Mouse (Mus musculus) brown adipose tissue, adult 24 weeks (tissue): ENCODE data around the gene Srpr. TPM values are rescaled to one million over a fixed set of nuclear protein-coding genes. Genes with fewer than 3 reads are reported as not detected.
A peak's percentile ranks its signal among the peaks of the same experiment; 100 is the strongest.

Experiments used
- H3K27ac ChIP-seq: fragments of 200-500 bp; replicated peaks from 2 replicates; pipeline ENCODE4 v1.5.1; 2012; ENCODE audit warnings: low read depth, mild to moderate bottlenecking, low read length
- H3K4me1 ChIP-seq: fragments of 200-500 bp; 2 replicates; pipeline ENCODE4 v1.6.1; 2012; ENCODE audit warnings: low read length, mixed read lengths; ENCODE audit not compliant: control insufficient read depth, insufficient read depth, insufficient read length
- H3K4me3 ChIP-seq: fragments of 200-500 bp; 2 replicates; pipeline ENCODE4 v1.5.1; 2012; ENCODE audit warnings: low read depth, mild to moderate bottlenecking, low read length, moderate library complexity; ENCODE audit not compliant: insufficient read depth
- polyA plus RNA-seq: library from polyadenylated mRNA; stranded (reverse); fragments of >200 nt; gene quantifications from 2 replicates; pipeline ENCODE4 v1.2.4, GENCODE M21; 2012; ENCODE audit not compliant: missing spikeins, insufficient read depth, insufficient read length

The Srpr gene
- polyA plus RNA-seq, 1 experiment: 71.3 TPM

DNA sequence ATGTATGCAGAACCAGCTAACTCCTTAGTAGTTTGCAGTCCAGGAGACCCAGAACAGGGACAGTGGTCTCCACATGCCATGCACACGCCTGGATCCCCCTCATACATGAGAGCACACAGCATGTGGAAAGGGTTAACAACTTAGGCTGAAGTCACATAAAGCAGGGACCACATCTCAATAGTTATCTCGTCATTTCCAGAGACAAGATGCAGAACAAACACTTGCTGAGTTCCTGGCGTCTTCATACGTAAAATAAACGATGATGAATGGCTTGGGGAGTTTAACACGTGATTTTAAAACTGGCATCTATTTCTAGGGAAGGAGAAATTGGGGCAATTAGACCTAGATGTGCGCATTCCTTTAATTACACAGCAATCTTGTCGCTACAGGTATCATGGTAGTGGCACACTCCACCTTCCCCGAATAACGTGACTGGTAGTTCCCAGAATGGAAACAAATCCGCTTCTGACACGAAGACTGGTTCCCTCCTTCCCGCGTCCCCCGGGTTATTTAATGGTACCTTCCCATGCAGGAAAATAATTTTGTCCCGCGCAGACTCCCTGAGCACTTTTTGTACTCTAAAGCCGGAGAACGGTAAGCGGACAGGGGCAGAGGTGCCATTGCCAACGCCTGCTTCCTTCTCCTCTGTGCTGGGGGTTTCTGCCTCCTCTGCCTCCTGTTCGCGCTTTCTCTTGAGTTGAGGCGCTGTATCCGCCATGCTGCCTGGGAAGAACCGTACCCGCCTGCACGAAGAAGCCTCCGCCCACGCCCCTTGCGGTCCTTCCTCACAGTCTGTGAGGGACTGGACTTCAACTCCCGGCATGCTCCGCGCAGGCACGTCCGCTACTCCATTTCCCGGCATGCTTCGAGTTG is 24.5 kb upstream of the Srpr start, which contains the start of gene Dcps:
TSS of gene Dcps (minus strand) at position 811 of the 873 bp plus-strand sequence.
- Histone ChIP-seq H3K27ac (peak within 1 kb of the TSS; percentile 88), H3K4me3 (peak within 1 kb of the TSS; percentile 80), H3K4me1 (peaks cover 3% of the 10 kb centered on the region; the same call in 1 of the 2 replicates)

- Histone ChIP-seq H3K27ac (no peak overlapping the region), H3K4me3 (peak overlapping the region; percentile 80)
These were observed 23.8 kb upstream of the Srpr start for GRCm38 (mm10) chr9:35176124-35176659.

DNA sequence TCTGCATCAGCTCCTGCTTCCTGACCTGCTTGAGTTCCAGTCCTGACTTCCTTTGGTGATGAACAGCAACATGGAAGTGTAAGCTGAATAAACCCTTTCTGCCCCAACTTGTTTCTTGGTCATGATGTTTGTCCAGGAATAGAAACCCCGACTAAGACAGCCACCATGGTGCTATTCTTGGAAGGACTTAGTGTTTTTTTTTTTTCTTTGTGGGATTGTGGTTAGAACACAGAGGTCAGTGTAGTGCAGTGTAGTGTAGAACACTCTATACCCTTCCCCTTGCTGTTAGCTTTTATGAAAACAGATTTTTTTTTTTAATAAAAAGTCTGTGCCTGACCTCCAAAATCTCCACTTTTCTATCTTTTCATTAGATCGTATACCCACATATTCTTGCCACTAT is 17.1 kb upstream of the Srpr start:
- Histone ChIP-seq H3K27ac (no peak overlapping the region), H3K4me1 (no peaks in the 10 kb centered on the region)

More at GRCm38 (mm10) chr9:35176124-35176659, 23.8 kb upstream of the Srpr start:
- H3K4me1 ChIP-seq: peaks cover 3% of the 10 kb centered on the region; the same call in 1 of the 2 replicates

DNA sequence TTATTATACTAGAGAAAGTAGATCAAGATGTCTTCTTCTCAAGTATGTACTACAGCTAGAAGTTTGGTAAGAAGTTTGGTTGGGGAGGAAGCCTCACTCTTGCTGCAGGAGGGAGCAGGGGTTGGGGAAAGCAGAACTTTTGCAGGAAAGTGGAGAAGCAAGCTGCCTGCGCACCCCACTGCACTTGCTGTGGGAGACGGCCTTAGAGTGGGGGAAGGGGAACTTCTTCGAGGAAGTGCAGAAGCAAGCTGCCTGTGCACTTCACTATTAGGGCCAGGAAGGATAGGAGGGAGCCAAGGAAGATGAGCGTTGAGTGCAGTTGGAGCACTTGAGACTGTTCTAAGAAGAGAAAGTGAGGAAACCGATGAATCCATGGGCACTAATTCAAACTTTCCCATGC is 16.6 kb upstream of the Srpr start:
- no peaks in the 10 kb centered on the region for H3K4me1 ChIP-seq
- H3K4me3 ChIP-seq: no peak overlapping the region
- no peak overlapping the region for H3K27ac ChIP-seq

More for the DNA sequence above, 17.1 kb upstream of the Srpr start:
- H3K4me3 ChIP-seq: no peak overlapping the region

DNA sequence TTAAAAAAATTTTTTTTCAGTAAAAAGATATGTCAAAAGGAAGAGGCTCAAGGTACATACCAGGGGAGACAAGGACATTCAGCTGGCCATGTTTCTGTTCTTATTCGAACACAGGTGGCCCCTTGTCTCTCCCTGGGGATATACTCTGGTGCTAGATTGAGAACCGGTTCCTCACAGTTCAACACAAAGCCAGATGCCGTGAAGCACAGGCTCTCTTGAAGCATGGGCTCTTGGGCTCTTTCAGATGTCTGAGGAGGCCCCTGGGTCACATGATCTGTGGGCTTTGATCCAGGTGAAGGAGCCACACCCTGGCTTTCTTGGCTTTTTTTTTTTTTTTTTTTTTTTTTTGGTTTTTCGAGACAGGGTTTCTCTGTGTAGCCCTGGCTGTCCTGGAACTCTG is 13.5 kb upstream of the Srpr start:
- no peak overlapping the region for H3K27ac ChIP-seq

DNA sequence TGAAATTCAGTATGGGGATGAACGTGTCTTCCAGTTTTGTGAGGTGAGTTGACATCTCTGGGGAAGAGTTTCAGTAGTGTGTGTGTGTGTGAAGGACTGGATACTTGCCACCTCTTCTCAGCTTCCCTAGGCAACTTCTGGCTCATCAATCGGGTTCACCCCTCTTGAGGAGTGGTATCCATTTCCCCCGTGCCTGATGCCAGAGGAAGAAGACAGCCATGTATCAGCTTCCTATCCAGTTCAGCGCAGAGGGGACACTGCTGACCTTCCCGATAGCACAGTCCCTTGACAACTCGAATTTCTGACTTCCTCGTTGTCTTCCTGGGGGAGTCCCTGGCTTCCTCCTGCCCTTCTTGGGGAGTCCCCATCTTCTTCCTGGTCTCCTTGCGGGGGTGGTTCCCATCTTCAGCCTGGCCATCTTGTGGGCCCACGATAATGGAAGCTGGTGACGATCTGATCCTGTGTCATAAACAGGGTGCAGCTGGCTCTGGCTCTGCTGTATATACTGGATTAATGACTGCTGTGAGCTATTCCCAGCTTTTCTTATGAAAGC is 12.5 kb upstream of the Srpr start:
- Histone ChIP-seq H3K4me3 (no peak overlapping the region), H3K4me1 (no peaks in the 10 kb centered on the region), H3K27ac (no peak overlapping the region)

More for the DNA sequence above, 13.5 kb upstream of the Srpr start:
- no peaks in the 10 kb centered on the region for H3K4me1 ChIP-seq
- no peak overlapping the region for H3K4me3 ChIP-seq

DNA sequence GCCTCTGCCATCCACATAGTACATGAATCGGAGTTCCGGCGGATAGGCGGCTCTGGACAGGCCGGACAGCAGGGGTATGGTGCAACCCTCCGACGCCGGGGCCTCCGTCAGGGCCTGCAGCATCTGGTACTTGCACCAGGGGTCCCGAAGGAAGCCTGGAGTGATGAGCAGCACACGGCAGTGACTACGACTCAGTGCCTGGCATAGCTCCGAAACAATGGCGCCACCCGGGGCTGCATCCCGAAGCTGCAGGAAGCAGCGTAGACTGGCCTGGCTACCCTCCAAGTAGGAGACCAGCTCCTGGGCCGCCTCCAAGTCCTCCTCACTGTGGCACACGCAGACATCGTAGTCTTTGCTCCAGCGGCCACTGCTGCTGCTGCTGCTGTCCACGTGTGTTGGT is 11.3 kb upstream of the Srpr start:
- H3K4me1 ChIP-seq: no peaks in the 10 kb centered on the region
- no peak overlapping the region for H3K27ac ChIP-seq
- H3K4me3 ChIP-seq: peak overlapping the region; percentile 7; the same call in 1 of the 2 replicates

DNA sequence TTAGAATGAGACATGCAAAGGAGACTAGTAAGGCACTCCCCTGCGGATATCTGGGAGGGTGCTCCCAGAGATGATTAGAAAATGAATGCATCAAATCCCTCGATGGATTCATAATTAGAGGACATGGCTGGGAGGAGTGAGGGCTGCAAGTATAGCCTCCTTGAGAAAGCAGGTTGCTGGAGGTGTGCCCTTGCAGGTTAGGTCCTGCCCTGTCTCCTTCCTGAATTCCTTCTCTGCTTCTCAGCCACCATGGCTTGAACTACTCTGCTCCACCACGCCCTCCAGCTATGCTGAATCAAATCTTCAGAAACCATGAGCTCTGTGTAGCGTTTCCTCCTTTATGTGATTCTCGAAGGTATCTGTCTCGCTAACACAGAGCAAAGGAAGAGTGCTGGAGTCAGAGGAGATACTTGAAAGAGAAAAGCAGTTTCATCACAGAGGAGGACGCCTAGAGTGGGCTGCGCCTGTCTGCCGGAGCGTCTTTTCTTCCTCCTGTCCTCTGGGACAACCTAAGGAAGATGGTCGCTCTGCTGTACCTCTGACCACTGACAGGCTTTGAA is 6.9 kb upstream of the Srpr start:
- Histone ChIP-seq H3K4me1 (no peaks in the 10 kb centered on the region), H3K4me3 (no peak overlapping the region), H3K27ac (no peak overlapping the region)

GRCm38 (mm10) chr9:35194048-35194447 is 5.9 kb upstream of the Srpr start:
- Histone ChIP-seq H3K4me1 (no peaks in the 10 kb centered on the region), H3K27ac (no peak overlapping the region), H3K4me3 (no peak overlapping the region)

DNA sequence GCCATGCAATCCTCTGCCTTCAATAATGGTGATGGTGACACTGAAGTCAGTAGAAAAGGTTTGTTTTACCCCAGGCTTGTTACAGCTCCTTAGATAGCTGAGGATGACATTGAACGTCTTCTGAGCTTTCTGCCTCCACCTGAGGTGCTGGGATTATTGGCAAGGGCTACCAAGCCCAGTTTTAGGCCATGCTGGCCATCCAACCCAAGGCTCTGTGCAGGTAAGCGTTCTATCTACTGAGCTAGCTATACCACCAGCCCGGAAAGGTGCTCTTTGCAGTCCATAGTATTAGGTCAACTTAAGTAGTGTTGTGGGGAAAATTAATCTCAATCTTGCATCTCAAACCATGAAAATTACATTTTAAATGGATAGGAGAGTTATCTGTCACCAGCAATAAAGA is 2.4 kb upstream of the Srpr start:
- H3K27ac ChIP-seq: no peak overlapping the region

DNA sequence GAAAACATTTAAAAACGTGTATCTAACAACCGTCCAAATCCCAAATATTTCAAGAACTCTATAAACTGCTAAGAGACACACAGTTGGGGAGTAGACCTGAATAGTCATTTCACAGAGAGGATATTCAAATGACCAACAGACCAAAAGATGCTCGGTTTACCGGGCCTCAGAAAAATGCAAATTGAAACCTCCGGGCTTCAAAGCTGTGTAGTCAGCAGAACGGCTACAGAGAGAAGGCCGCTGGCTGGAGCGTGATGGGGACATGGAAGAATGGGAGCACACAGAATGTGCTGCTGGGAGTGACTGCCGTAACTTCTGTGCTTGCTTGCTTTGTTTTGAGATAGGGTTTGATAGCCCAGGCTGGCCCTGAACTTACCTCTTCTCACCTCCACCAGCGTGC is 1.6 kb upstream of the Srpr start:
- Histone ChIP-seq H3K4me1 (peaks cover 2% of the 10 kb centered on the region; the same call in 1 of the 2 replicates), H3K27ac (no peak overlapping the region), H3K4me3 (0 out of 2 replicates have a peak overlapping the region, but pooled peaks have one; percentile 76)

More for the DNA sequence above, 2.4 kb upstream of the Srpr start:
- no peak overlapping the region for H3K4me3 ChIP-seq
- peaks cover 2% of the 10 kb centered on the region; the same call in 1 of the 2 replicates for H3K4me1 ChIP-seq

GRCm38 (mm10) chr9:35198945-35199771 is 817 bp upstream of the Srpr start:
- Histone ChIP-seq H3K4me1 (peaks cover 2% of the 10 kb centered on the region; the same call in 1 of the 2 replicates), H3K4me3 (peak overlapping the region; percentile 76), H3K27ac (peak overlapping the region; percentile 69)

- H3K4me3 ChIP-seq: peak overlapping the region; percentile 76
- no peak overlapping the region for H3K27ac ChIP-seq
- peaks cover 2% of the 10 kb centered on the region; the same call in 1 of the 2 replicates for H3K4me1 ChIP-seq
These were observed 620 bp downstream of the Srpr start for GRCm38 (mm10) chr9:35200529-35201060.

GRCm38 (mm10) chr9:35203536-35203935 is 3.6 kb downstream of the Srpr start:
- no peak overlapping the region for H3K4me3 ChIP-seq
- H3K27ac ChIP-seq: no peak overlapping the region
- H3K4me1 ChIP-seq: peaks cover 2% of the 10 kb centered on the region; the same call in 1 of the 2 replicates
